Mouse (Mus musculus): ENCODE data around the gene Upf2. TPM values are rescaled to one million over a fixed set of nuclear protein-coding genes. Genes with fewer than 3 reads are reported as not detected.

The Upf2 gene
- polyA plus RNA-seq, 2 experiments from 2014 or later, result 16.9 to 18.7 TPM

Other genes starting within 250 kb of the Upf2 start
- gene Camk1d, start 237.0 kb upstream of the Upf2 start, polyA plus RNA-seq (2017; shearing (Covaris generic)), result 10 to 100 TPM in 1 of 2 experiments, 1 to 10 TPM in 1; 8.3 to 10.5 TPM
- 10 to 100 TPM; 52.1 to 59.6 TPM for gene Nudt5, start 106.5 kb upstream of the Upf2 start, polyA plus RNA-seq (2017; shearing (Covaris generic))
- 100 to 1,000 TPM; 159 to 183 TPM for gene Cdc123, start 106.3 kb upstream of the Upf2 start, polyA plus RNA-seq (2017; shearing (Covaris generic))
- 1 to 10 TPM in 1 of 2 experiments, under 1 TPM in 1; 0.97 to 1.0 TPM for gene Gm13199, start 88.5 kb upstream of the Upf2 start, polyA plus RNA-seq (2017; shearing (Covaris generic))
- 10 to 100 TPM; 13.4 to 14.8 TPM for gene Sec61a2, start 56.0 kb upstream of the Upf2 start, polyA plus RNA-seq (2017; shearing (Covaris generic))
- under 1 TPM in 1 of 2 experiments, not detected in 1; 0.37 TPM for gene Dhtkd1, start 8.7 kb upstream of the Upf2 start, polyA plus RNA-seq (2017; shearing (Covaris generic))
- not detected for gene Proser2, start 178.7 kb downstream of the Upf2 start, polyA plus RNA-seq (2017; shearing (Covaris generic))